Mouse (Mus musculus) liver, adult 2 months (tissue): ENCODE data around the gene Acvrl1.

Source experiments
- CTCF ChIP-seq: fragments of 200-500 bp; IDR thresholded peaks from 2 replicates; pipeline ENCODE4 v1.5.1; 2011; ENCODE audit warnings: low read depth, low read length, control low read depth
- POLR2A ChIP-seq: fragments of 200-500 bp; IDR thresholded peaks from 2 replicates; pipeline ENCODE4 v1.6.1; 2011; ENCODE audit warnings: low read length, control low read depth; ENCODE audit not compliant: insufficient read depth; ENCODE audit errors: extremely low read depth

- TF ChIP-seq POLR2A (peak; percentile 77), CTCF (peak; percentile 98)
Measured at GRCm38 (mm10) chr15:101145424-101146099, 17.2 kb downstream of the Acvrl1 start.
